Mouse (Mus musculus) neural tube, embryonic 11.5 days (tissue): ENCODE results near the gene Cdk2ap2. TPM values are rescaled to one million over a fixed set of nuclear protein-coding genes. Genes with fewer than 3 reads are reported as not detected.

Source experiments
- ATAC-seq: fragments of 200-750 bp; cut with Nextera tagmentation; 2 replicates; pipeline ENCODE4 v1.8.0; 2017; ENCODE audit warnings: moderate number of reproducible peaks, mild to moderate bottlenecking, moderate TSS enrichment, moderate library complexity; ENCODE audit not compliant: insufficient read depth, low FRiP score, low TSS enrichment
- DNase-seq: peaks from one replicate; pipeline ENCODE4 v3.0.0-alpha.2; 2015; ENCODE audit warnings: low spot score
- H3K27ac ChIP-seq: fragments of 300-500 bp; sonication (generic); 2 replicates; pipeline ENCODE4 v1.5.1; 2014; ENCODE audit warnings: low read depth, mild to moderate bottlenecking, low read length
- H3K27me3 ChIP-seq: fragments of 300-500 bp; sonication (generic); 2 replicates; pipeline ENCODE4 v1.6.1; 2014; ENCODE audit warnings: mild to moderate bottlenecking, low read length, mixed read lengths; ENCODE audit not compliant: control insufficient read depth, insufficient read depth
- H3K36me3 ChIP-seq: fragments of 300-500 bp; sonication (generic); 2 replicates; pipeline ENCODE4 v1.6.1; 2014; ENCODE audit warnings: mild to moderate bottlenecking, low read length, moderate library complexity, mixed read lengths; ENCODE audit not compliant: control insufficient read depth, insufficient read depth
- H3K4me1 ChIP-seq: fragments of 300-500 bp; sonication (generic); 2 replicates; pipeline ENCODE4 v1.6.1; 2014; ENCODE audit warnings: low read length, mixed read lengths; ENCODE audit not compliant: control insufficient read depth, insufficient read depth
- H3K4me2 ChIP-seq: fragments of 300-500 bp; sonication (generic); 2 replicates; pipeline ENCODE4 v1.6.1; 2014; ENCODE audit warnings: low read depth, mild to moderate bottlenecking, moderate library complexity
- H3K4me3 ChIP-seq: fragments of 300-500 bp; sonication (generic); 2 replicates; pipeline ENCODE4 v1.5.1; 2014; ENCODE audit warnings: low read depth, low read length
- H3K9ac ChIP-seq: fragments of 300-500 bp; sonication (generic); 2 replicates; pipeline ENCODE4 v1.6.1; 2014; ENCODE audit warnings: mild to moderate bottlenecking, low read length
- H3K9me3 ChIP-seq: fragments of 300-500 bp; sonication (generic); 2 replicates; pipeline ENCODE4 v1.6.1; 2016; ENCODE audit warnings: low read length; ENCODE audit not compliant: control insufficient read depth
- WGBS: fragments of 180-500 bp; shearing (Covaris S2); extraction: QIAGEN DNeasy Blood & Tissue Kit; methylation state at CpG from one replicate; pipeline ENCODE4 v1.1.7; 2014; 5-methylcytosine and 5-hydroxymethylcytosine counted together
- polyA plus RNA-seq: library from polyadenylated mRNA; unstranded; fragments of >200 nt; fragmentation: Nextera tagmentation; extraction: Ambion mirVana; gene quantifications from 2 replicates; pipeline ENCODE4 v1.2.1, GENCODE M21; 2014

Cdk2ap2 gene
- polyA plus RNA-seq, 1 experiment from 2014 or later = 86.7 TPM

DNA sequence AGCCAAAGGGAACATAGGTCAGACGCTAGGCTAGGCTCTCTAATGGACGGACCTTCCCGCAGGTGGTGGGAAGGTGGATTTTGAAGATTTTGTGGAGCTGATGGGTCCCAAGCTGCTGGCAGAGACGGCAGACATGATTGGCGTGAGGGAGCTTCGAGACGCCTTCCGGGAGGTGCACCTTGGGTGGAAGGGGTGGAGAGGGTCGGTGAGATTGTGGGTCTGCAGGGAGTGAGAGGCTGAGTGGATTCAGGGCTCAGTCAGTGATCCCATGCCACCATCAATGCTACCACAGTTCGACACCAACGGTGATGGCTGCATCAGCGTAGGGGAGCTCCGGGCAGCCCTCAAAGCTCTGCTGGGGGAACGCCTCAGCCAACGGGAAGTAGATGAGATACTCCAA lies 10.8 kb upstream of the Cdk2ap2 start:
- Histone ChIP-seq H3K27ac (no peak overlapping the region), H3K4me1 (no peaks in the 10 kb centered on the region), H3K9ac (no peak overlapping the region), H3K4me3 (no peak overlapping the region), H3K9me3 (no peaks in the 10 kb centered on the region), H3K36me3 (no peaks in the 10 kb centered on the region), H3K27me3 (no peaks in the 10 kb centered on the region), H3K4me2 (no peak overlapping the region)
- ATAC-seq (no peak), DNase-seq (no peak)
- 93% methylated on average over 15 of the region's 15 CpGs for WGBS

DNA sequence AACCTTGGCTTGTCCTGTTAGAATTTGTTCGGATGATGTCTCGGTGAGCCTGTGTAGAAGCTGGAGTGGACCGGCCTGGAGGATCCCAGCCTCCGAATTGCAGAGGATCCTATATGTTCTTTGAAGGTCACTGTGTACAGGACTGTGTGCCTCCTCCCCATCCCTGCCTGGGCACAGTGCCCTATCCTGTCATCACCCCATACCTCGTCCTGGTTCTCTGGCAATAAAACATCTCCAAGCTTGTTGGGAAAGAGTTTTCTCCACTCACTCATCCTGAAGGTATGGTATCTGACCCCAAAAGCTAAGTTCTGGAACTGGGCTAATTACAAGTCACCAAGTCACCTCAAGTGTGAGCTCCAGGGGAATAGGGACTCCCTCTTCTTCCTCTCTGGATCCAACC lies 9.9 kb upstream of the Cdk2ap2 start:
- no peak overlapping the region for H3K9ac ChIP-seq
- ATAC-seq = no peak
- WGBS = 88% methylated on average over 5 of the region's 5 CpGs
- H3K4me1 ChIP-seq = no peaks in the 10 kb centered on the region
- H3K4me3 ChIP-seq = no peak overlapping the region
- no peak overlapping the region for H3K27ac ChIP-seq
- H3K9me3 ChIP-seq = no peaks in the 10 kb centered on the region
- no peaks in the 10 kb centered on the region for H3K36me3 ChIP-seq
- no peaks in the 10 kb centered on the region for H3K27me3 ChIP-seq
- no peak overlapping the region for H3K4me2 ChIP-seq
- no peak for DNase-seq

DNA sequence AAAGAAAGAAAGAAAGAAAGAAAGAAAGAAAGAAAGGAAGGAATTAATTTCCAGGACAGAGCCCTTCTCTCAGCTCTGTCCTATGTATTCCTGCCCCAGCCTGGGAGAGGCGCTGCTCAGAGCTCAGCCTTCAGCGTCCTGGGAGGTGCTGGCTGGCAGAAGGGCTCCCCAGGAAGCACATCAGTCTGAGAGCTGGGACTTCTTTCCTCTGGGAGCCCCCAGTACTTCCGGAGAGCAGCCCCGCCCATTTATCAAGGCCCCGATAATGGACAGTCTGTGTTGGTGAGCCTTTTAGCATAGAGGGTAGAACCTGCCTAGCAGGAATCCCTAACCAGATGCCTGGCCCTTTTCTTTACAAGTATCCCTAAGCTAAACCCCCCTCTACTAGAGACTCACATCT lies 8.8 kb upstream of the Cdk2ap2 start:
- Histone ChIP-seq H3K36me3 (no peaks in the 10 kb centered on the region), H3K9me3 (no peaks in the 10 kb centered on the region), H3K27ac (no peak overlapping the region), H3K4me1 (no peaks in the 10 kb centered on the region), H3K4me2 (no peak overlapping the region), H3K4me3 (no peak overlapping the region), H3K27me3 (no peaks in the 10 kb centered on the region), H3K9ac (no peak overlapping the region)
- ATAC-seq (no peak), DNase-seq (no peak)
- WGBS = 59% methylated on average over 5 of the region's 5 CpGs

DNA sequence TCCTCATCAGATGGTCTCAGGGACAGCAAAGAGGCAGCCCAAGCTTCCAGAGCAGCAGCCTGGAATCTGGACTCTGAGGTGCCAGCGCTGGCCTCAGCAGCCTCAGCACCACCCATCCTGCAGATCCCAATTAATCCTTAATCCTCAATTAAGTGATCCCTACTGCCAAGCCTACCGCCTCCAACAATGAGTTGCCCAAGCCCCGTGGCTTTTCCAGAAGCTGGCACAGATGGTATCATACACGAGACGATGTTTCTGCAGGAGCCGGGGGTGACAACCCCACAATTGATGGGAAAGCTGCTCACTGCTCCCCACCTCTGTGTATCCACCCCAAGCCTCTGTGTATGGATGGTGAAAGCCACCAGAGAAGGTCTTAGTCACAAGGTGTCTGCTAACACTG lies 7.9 kb upstream of the Cdk2ap2 start:
- H3K4me1 ChIP-seq = no peaks in the 10 kb centered on the region

DNA sequence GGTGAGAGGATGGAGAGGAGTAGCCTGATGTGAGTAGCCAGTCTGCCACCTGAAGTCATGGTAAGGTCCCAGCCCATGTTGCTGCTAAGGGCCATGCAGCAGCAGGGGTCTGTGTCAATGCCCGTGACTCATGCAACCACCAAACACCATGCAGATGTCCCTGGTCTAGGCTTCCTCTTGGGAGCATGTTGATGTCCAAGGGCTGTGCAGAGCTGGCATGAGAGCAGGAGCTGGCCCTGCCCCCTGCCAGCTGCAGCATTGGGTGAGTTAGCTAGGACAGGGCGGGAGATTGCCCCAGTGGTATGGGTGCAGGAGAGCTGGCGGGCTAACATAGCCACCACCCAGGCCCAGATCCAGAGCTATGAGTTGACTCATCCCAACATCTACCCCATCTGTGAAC lies 6.5 kb upstream of the Cdk2ap2 start:
- Histone ChIP-seq H3K36me3 (no peaks in the 10 kb centered on the region), H3K4me3 (no peak overlapping the region), H3K9me3 (no peaks in the 10 kb centered on the region), H3K4me2 (no peak overlapping the region), H3K4me1 (no peaks in the 10 kb centered on the region), H3K9ac (no peak overlapping the region), H3K27me3 (no peaks in the 10 kb centered on the region), H3K27ac (no peak overlapping the region)
- WGBS = 81% methylated on average over 3 of the region's 3 CpGs
- no peak for DNase-seq
- ATAC-seq = no peak

More for the DNA sequence above, 7.9 kb upstream of the Cdk2ap2 start:
- no peak for DNase-seq
- Histone ChIP-seq H3K27me3 (no peaks in the 10 kb centered on the region), H3K27ac (no peak overlapping the region), H3K9ac (no peak overlapping the region), H3K4me3 (no peak overlapping the region), H3K9me3 (no peaks in the 10 kb centered on the region), H3K36me3 (no peaks in the 10 kb centered on the region), H3K4me2 (no peak overlapping the region)
- 82% methylated on average over 6 of the region's 6 CpGs for WGBS
- no peak for ATAC-seq

DNA sequence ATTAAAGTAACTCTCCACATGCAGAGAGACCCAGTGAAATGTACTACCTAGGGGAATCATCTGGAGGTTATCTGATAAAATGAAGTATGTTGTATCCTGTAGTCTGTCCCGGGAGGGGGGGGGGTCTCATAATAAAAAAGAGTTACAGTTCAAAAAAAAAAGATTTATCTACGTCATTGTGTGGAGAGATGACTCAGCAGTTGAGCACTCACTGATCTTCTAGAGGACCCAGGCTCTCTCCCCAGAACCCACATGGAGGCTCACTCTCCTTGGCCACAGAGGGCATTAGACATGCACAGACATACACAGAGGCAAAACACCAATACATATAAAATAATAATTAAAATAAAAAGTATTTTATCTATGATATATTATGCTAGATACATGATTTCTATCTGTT lies 5.6 kb upstream of the Cdk2ap2 start:
- no peaks in the 10 kb centered on the region for H3K9me3 ChIP-seq
- H3K27me3 ChIP-seq = no peaks in the 10 kb centered on the region
- DNase-seq = no peak
- H3K27ac ChIP-seq = no peak overlapping the region
- ATAC-seq = no peak
- WGBS = 68% methylated on average over 2 of the region's 2 CpGs
- H3K4me1 ChIP-seq = no peaks in the 10 kb centered on the region; the same call in 1 of the 2 replicates
- no peaks in the 10 kb centered on the region for H3K36me3 ChIP-seq
- H3K4me3 ChIP-seq = no peak overlapping the region
- no peak overlapping the region for H3K4me2 ChIP-seq
- no peak overlapping the region for H3K9ac ChIP-seq

DNA sequence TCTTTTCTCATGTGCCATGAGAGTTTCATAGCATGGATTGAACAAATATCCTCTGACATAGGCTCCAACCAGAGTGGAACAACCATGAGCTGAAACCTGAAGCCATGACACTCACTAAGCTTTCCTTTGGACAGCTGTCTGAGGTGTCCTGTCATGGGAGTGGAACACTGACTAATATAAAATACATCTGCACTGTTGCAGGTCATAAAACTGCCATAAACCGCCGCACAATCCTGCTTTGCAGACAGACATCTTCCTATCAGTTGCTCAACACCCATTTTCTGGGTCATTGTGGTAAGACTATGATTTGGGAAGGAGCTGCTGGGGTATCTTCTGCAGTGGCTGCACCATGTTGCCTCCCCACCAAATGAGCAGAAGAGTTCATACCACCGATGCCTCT lies 4.2 kb upstream of the Cdk2ap2 start:
- H3K9me3 ChIP-seq = no peaks in the 10 kb centered on the region
- WGBS = 75% methylated on average over 3 of the region's 3 CpGs
- H3K9ac ChIP-seq = no peak overlapping the region

DNA sequence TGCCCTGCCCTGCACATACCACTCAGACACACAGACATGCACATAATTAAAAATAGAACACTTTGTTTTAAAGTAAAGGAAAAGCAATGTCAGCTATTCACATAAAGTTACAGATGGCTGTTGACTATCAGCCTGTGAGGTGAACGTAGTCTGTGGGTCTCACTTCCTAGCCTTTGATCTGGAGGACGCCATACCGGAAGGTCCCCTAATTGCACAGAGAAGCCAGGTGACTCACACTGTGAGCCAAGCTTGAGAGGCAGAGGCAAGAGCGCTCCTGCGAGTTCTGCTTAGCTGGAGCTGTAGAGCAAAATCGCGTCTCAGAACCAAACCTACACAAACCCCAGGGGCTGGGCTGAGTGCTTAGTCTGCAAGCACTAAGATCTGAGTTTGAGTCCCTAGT lies 3.2 kb upstream of the Cdk2ap2 start:
- H3K9ac ChIP-seq = no peak overlapping the region
- H3K4me2 ChIP-seq = no peak overlapping the region
- H3K27me3 ChIP-seq = no peaks in the 10 kb centered on the region
- peaks cover 7% of the 10 kb centered on the region for H3K4me1 ChIP-seq
- ATAC-seq = no peak
- WGBS = 86% methylated on average over 7 of the region's 7 CpGs
- no peaks in the 10 kb centered on the region for H3K36me3 ChIP-seq
- no peak for DNase-seq
- no peak overlapping the region for H3K4me3 ChIP-seq
- no peak overlapping the region for H3K27ac ChIP-seq
- H3K9me3 ChIP-seq = no peaks in the 10 kb centered on the region

More for the DNA sequence above, 4.2 kb upstream of the Cdk2ap2 start:
- H3K27me3 ChIP-seq = no peaks in the 10 kb centered on the region
- DNase-seq (no peak), ATAC-seq (no peak)
- H3K27ac ChIP-seq = no peak overlapping the region
- peaks cover 4% of the 10 kb centered on the region for H3K4me1 ChIP-seq
- no peak overlapping the region for H3K4me3 ChIP-seq
- no peaks in the 10 kb centered on the region for H3K36me3 ChIP-seq
- no peak overlapping the region for H3K4me2 ChIP-seq

DNA sequence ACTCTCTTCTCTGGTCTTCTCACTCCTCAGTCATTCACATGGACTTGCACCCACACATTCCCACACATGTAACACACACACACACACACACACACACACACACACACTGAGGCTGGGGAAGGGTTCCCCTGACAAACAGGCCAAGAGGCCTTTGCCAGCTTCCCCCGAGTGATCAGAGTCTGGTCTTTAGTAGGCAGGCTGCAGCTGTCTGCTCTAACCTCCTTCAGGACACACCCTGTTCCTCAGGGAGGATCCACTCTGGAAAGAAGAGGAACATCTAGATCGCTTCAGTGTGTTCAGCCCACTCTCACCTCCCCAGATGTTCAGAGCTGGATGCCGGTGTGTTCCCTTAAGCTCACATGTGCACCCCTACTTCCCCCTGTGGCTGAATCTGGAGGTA lies 2.6 kb upstream of the Cdk2ap2 start:
- Histone ChIP-seq H3K9me3 (no peaks in the 10 kb centered on the region), H3K36me3 (no peaks in the 10 kb centered on the region), H3K27ac (no peak overlapping the region), H3K27me3 (no peaks in the 10 kb centered on the region), H3K9ac (no peak overlapping the region), H3K4me3 (no peak overlapping the region), H3K4me1 (peaks cover 8% of the 10 kb centered on the region), H3K4me2 (no peak overlapping the region)
- no peak for DNase-seq
- no peak for ATAC-seq
- 77% methylated on average over 3 of the region's 3 CpGs for WGBS
